Mouse (Mus musculus) adrenal gland, postnatal 0 days (tissue): ENCODE measurements around the gene Fam89a. TPM values are rescaled to one million over a fixed set of nuclear protein-coding genes. Genes with fewer than 3 reads are reported as not detected.

ENCODE experiments used
- polyA plus RNA-seq: library from polyadenylated mRNA; unstranded; fragments of >200 nt; fragmentation: Nextera tagmentation; extraction: Ambion mirVana; gene quantifications from 2 replicates; pipeline ENCODE4 v1.2.1, GENCODE M21; 2015

Gene Fam89a
- 2.3 and 10.9 TPM in 2 replicates for polyA plus RNA-seq

DNA sequence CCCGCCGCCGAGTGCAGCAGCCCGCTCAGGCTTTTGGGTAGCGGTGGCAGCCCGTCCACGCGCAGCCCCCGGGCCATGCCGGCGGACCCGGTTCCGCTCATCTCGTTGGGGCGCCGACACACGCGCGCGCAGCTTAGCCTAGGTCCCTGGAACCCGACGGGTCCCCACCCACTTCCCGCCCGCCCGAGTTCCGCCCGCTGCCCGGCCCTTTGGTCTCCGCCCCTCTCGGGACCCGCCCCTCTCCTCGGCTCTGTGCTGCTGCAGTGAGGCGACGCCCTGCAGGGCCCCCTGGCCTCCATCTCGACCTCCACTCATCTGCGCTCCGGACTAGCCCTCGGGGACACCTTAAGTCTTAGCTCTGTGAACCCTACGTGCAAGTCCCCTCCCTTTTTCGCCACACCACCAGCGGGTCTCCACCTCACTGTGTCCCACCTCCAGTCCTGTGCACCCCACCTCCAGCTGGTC is at the start of gene Fam89a:
Gene Fam89a (minus strand): TSS at position 124 of the 465 bp plus-strand sequence.

DNA sequence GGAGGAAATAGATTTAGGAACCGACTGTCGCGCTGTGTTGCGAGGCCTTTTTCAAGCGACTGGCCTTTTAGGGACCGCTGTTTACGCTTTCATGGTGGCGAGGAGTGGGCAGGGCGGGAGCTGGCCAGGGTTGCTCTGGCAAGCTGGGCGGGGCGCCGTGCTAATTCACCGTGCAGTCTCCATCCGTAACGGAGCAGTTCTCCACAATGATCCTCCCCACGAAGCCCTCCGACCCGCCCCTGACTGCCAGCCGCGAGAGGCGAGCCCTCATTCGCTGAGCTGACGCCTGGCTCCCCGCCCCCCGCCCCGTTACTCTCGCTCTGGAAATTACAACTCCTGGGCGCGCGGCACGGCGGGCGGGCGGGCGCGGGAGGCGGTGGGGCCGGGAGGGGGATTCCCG is 41.1 kb upstream of the Fam89a start, which contains the start of gene Trim67:
Gene Trim67 (plus strand): TSS at position 385 of the 400 bp plus-strand sequence.

DNA sequence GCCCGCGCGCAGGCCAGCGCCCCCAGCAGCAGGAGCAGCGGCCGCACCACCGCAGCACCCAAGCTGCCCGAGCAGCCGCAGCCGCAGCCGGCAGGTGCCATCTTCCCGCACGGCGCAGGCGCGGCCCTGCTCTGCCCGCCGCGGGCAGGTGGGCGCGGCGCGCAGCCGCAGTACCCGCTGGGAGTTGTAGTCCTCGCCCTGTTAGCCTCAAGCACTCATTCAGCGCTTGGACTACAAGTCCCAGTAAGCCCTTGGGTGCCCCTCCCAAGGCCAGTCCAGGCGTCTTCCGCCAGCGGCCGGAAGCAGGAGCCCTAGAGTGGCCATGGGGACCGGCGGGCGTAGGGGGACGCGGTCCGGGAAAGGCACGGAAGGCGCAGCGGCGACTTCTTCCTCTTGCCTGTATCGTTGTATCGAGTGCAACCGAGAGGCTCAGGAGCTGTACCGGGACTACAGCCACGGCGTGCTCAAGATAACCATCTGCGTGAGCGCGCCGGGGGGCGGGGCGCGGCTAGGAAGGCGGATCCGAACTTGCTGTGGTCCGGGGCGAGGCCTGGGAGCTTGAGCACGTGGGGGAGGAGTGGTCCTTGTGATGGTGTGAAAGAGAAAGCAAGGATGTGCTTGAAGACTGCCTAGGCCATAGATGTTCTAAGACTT is 29.6 kb downstream of the Fam89a start, which contains the start of the genes Ttc13 and Arv1:
Gene Ttc13 (minus strand): TSS at position 122 of the 654 bp plus-strand sequence.
Gene Arv1 (plus strand): TSS at position 278 of the 654 bp plus-strand sequence.

Other genes with a start within 250 kb of the Fam89a start
- 20.0 and 32.5 TPM in 2 replicates for gene Cog2, start 231.1 kb downstream of the Fam89a start, polyA plus RNA-seq
- gene Agt, start 182.1 kb downstream of the Fam89a start, polyA plus RNA-seq: 27.3 and 28.9 TPM in 2 replicates
- gene Capn9, start 175.7 kb downstream of the Fam89a start, polyA plus RNA-seq: 0.36 and 0.41 TPM in 2 replicates
- gene 2310022B05Rik, start 88.5 kb downstream of the Fam89a start, polyA plus RNA-seq: 28.5 and 33.2 TPM in 2 replicates
- 23.0 and 32.6 TPM in 2 replicates for gene Ttc13, start 29.8 kb downstream of the Fam89a start, polyA plus RNA-seq
- gene Arv1, start 29.7 kb downstream of the Fam89a start, polyA plus RNA-seq: 13.8 and 17.3 TPM in 2 replicates
- 0.79 and 3.3 TPM in 2 replicates for gene Trim67, start 41.3 kb upstream of the Fam89a start, polyA plus RNA-seq
- gene Gnpat, start 111.2 kb upstream of the Fam89a start, polyA plus RNA-seq: 40.0 and 69.3 TPM in 2 replicates
- gene 2810004N23Rik, start 111.3 kb upstream of the Fam89a start, polyA plus RNA-seq: 25.1 and 32.5 TPM in 2 replicates
- gene Exoc8, start 145.9 kb upstream of the Fam89a start, polyA plus RNA-seq: 3.9 and 4.8 TPM in 2 replicates
- 6.5 and 8.7 TPM in 2 replicates for gene Sprtn, start 146.1 kb upstream of the Fam89a start, polyA plus RNA-seq
- 6.5 and 7.8 TPM in 2 replicates for gene Egln1, start 197.5 kb upstream of the Fam89a start, polyA plus RNA-seq